Mouse (Mus musculus) thymus, adult 2 months (tissue): ENCODE results near the gene Pde9a.

Source experiments
- CTCF ChIP-seq: fragments of 200-500 bp; IDR thresholded peaks from 2 replicates; pipeline ENCODE4 v1.5.1; 2012; ENCODE audit warnings: mild to moderate bottlenecking, control low read depth, low read length, moderate library complexity, borderline replicate concordance; ENCODE audit not compliant: control insufficient read depth, poor library complexity, insufficient read depth; ENCODE audit errors: extremely low read depth
- POLR2A ChIP-seq: fragments of 200-500 bp; IDR thresholded peaks from 2 replicates; pipeline ENCODE4 v1.6.1; 2012; ENCODE audit warnings: mild to moderate bottlenecking, low read length, control low read depth, moderate library complexity; ENCODE audit not compliant: control insufficient read depth, poor library complexity, insufficient read depth; ENCODE audit errors: extremely low read depth

- TF ChIP-seq POLR2A: no peak
- no peak for TF ChIP-seq CTCF
These were observed 109.0 kb downstream of the Pde9a start for GRCm38 (mm10) chr17:31494989-31495388.
